14 mouse cellular contexts compared by ENCODE assay signal in the genomic region with DNA sequence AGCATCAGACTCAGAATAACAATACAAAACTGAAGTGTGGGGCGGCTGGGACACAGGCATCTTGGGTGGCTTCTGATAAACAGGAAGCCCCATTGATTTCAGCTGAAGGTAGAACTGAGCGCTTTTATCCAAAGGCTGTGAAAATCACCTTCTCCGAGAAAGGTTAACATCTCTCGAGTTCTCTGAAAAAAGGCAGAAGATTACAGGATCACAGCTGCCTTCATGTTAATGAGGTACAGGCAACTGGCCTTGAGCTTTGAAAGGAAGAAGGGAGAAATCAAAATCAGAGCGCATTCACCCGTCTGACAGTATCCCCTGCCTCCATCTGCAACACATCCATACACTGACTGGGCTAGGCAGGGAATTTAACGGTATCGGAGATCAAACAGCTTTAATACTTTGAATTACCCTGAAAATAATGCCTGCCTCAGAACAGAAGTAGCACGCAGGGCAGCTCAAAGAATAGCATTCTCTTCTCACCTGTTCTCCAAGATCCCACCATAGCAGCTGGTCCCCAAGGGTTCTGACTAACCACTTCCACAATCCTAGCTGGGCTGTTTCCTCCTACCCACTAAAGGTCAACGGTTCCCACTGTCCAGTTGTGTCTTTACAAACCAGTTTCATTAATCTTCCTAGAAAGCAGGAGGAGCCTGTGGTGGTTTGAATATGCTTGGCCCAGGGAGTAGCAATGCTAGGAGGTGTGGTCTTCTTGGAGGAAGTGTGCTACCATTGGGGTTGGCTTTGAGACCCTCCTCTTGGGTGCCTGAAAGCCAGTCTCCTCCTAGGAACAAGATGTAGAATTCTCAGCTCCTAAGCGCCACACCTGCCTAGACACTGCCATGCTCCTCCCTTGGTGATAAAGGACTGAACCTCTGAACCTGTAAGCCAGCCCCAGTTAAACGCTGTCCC.
DNase-seq lines count a peak whose midpoint lies in the region; ATAC-seq and TF ChIP-seq lines count a peak whose summit lies in the region.
"Had no signal": no experiment of that assay in that cellular context is flagged by ENCODE, and none has a peak within 500 bp of the region (broad histone marks: within the 10 kb centered on the region; RNA-seq: fewer than 3 reads in every experiment).

No protein-coding gene starts in this region.

- H3K4me1 ChIP-seq in hindbrain, embryonic 11.5 days (replicated peaks; ENCODE audit: control insufficient read depth, insufficient read depth, low read length) = no peaks in the 10 kb centered on the region
- peaks cover 40% of the 10 kb centered on the region for H3K4me1 ChIP-seq in midbrain, embryonic 14.5 days (ENCODE audit: control insufficient read depth, insufficient read depth, low read length)
- H3K4me1 ChIP-seq in lung, postnatal 0 days (ENCODE audit: insufficient read depth, low read depth, low read length) = no peaks in the 10 kb centered on the region

- no peak overlapping the region for H3K9ac ChIP-seq in hindbrain, embryonic 11.5 days (ENCODE audit: low read depth, low read length)
- H3K9ac ChIP-seq in midbrain, embryonic 14.5 days (replicated peaks; ENCODE audit: low read length) = peak overlapping the region; percentile 24
- H3K9ac ChIP-seq in lung, postnatal 0 days (replicated peaks; ENCODE audit: low read depth) = no peak overlapping the region
- H3K9ac ChIP-seq: heart, embryonic 12.5 days; lung, embryonic 14.5 days had no signal

- H3K27ac ChIP-seq in hindbrain, embryonic 11.5 days (ENCODE audit: low read depth, low read length) = peak overlapping the region; percentile 70
- peak overlapping the region; percentile 70 for H3K27ac ChIP-seq in midbrain, embryonic 14.5 days (replicated peaks; ENCODE audit: low read depth, low read length)
- no peak overlapping the region for H3K27ac ChIP-seq in lung, postnatal 0 days (ENCODE audit: low read length)

- no peak for TF ChIP-seq EP300 in lung, postnatal 0 days (IDR thresholded peaks at IDR 0.05)

- WGBS in hindbrain, embryonic 11.5 days = 23% methylated on average over 12 of the region's 12 CpGs
- 15% methylated on average over 12 of the region's 12 CpGs for WGBS in midbrain, embryonic 14.5 days
- 61% methylated on average over 12 of the region's 12 CpGs for WGBS in lung, postnatal 0 days

- no peak for TF ChIP-seq CTCF in lung, postnatal 0 days (IDR thresholded peaks at IDR 0.05)

- H3K9me3 ChIP-seq in hindbrain, embryonic 11.5 days (ENCODE audit: control insufficient read depth, low read length) = no peaks in the 10 kb centered on the region
- no peaks in the 10 kb centered on the region for H3K9me3 ChIP-seq in midbrain, embryonic 14.5 days (ENCODE audit: control insufficient read depth, low read length)
- no peaks in the 10 kb centered on the region for H3K9me3 ChIP-seq in lung, postnatal 0 days (ENCODE audit: low read length)
- H3K9me3 ChIP-seq: G1E; heart, embryonic 12.5 days had no signal

- intact Hi-C loops in gastrocnemius, postnatal 36 days (cut with DNase I) = no loop called here

- H3K27me3 ChIP-seq in hindbrain, embryonic 11.5 days (ENCODE audit: control insufficient read depth, insufficient read depth, low read length) = no peaks in the 10 kb centered on the region
- H3K27me3 ChIP-seq in midbrain, embryonic 14.5 days (ENCODE audit: control insufficient read depth, insufficient read depth, low read length) = no peaks in the 10 kb centered on the region
- H3K27me3 ChIP-seq in lung, postnatal 0 days (replicated peaks; ENCODE audit: insufficient read depth, low read length) = no peaks in the 10 kb centered on the region
- H3K27me3 ChIP-seq: heart, embryonic 12.5 days had no signal

- H3K36me3 ChIP-seq in hindbrain, embryonic 11.5 days (ENCODE audit: control insufficient read depth, insufficient read depth, low read length) = no peaks in the 10 kb centered on the region
- H3K36me3 ChIP-seq in midbrain, embryonic 14.5 days (ENCODE audit: control insufficient read depth, insufficient read depth, low read length) = no peaks in the 10 kb centered on the region
- H3K36me3 ChIP-seq in lung, postnatal 0 days (ENCODE audit: insufficient read depth, low read length) = no peaks in the 10 kb centered on the region
- H3K36me3 ChIP-seq: G1E; heart, embryonic 12.5 days had no signal

- peak; percentile 68 for DNase-seq in ES-CJ7 (ENCODE audit: low read depth, low spot score)
- DNase-seq in embryo, embryonic 9.5 days (ENCODE audit: extremely low spot score) = peak; percentile 41
- peak; percentile 44 for DNase-seq in hindbrain, embryonic 11.5 days (ENCODE audit: low spot score)
- peak; percentile 64 for DNase-seq in midbrain, embryonic 14.5 days
- DNase-seq in gastrocnemius, postnatal 36 days = no peak
- DNase-seq in lung, postnatal 0 days (ENCODE audit: low spot score) = no peak
- no peak for DNase-seq in ovary, adult 18-20 months (ENCODE audit: low spot score)
- DNase-seq: adrenal gland, postnatal 10 days; cerebellum, postnatal 10 days; kidney, adult 11 months; lung, embryonic 14.5 days had no signal

- ATAC-seq in hindbrain, embryonic 11.5 days (ENCODE audit: low FRiP score) = peak; percentile 25; the same call in 1 of the 2 replicates
- ATAC-seq in midbrain, embryonic 14.5 days (ENCODE audit: low FRiP score, low TSS enrichment) = 0 out of 2 replicates have a peak, but pooled peaks have one; percentile 41
- ATAC-seq in CD4-positive, CD25-positive, alpha-beta regulatory T cell, adult 4 months = no peak
- no peak for ATAC-seq in lung, postnatal 0 days

- H3K4me2 ChIP-seq in hindbrain, embryonic 11.5 days (replicated peaks; ENCODE audit: low read depth, low read length) = no peak overlapping the region
- H3K4me2 ChIP-seq in midbrain, embryonic 14.5 days (ENCODE audit: low read length) = peak overlapping the region; percentile 37
- H3K4me2 ChIP-seq in lung, postnatal 0 days (replicated peaks; ENCODE audit: low read depth, low read length) = no peak overlapping the region
- H3K4me2 ChIP-seq: heart, embryonic 12.5 days; lung, embryonic 14.5 days had no signal

- H3K4me3 ChIP-seq in hindbrain, embryonic 11.5 days (ENCODE audit: low read depth, low read length) = no peak overlapping the region
- H3K4me3 ChIP-seq in midbrain, embryonic 14.5 days (replicated peaks; ENCODE audit: low read depth, low read length) = no peak overlapping the region
- H3K4me3 ChIP-seq in lung, postnatal 0 days (ENCODE audit: low read depth, low read length) = no peak overlapping the region
- H3K4me3 ChIP-seq: heart, embryonic 12.5 days had no signal

Comparison
In these comparisons a context has a peak if more than half of its experiments do, and no peak if none do; other contexts are left out.
1. DNase-seq: peak in ES-CJ7 (single experiment), embryo, embryonic 9.5 days (single experiment), hindbrain, embryonic 11.5 days (single experiment) and midbrain, embryonic 14.5 days (single experiment); none in gastrocnemius, postnatal 36 days (0 of 2), lung, postnatal 0 days (single experiment) and ovary, adult 18-20 months (single experiment).
2. ATAC-seq: peak in hindbrain, embryonic 11.5 days (single experiment) and midbrain, embryonic 14.5 days (single experiment); none in CD4-positive, CD25-positive, alpha-beta regulatory T cell, adult 4 months (single experiment) and lung, postnatal 0 days (single experiment).